In the genomic region with DNA sequence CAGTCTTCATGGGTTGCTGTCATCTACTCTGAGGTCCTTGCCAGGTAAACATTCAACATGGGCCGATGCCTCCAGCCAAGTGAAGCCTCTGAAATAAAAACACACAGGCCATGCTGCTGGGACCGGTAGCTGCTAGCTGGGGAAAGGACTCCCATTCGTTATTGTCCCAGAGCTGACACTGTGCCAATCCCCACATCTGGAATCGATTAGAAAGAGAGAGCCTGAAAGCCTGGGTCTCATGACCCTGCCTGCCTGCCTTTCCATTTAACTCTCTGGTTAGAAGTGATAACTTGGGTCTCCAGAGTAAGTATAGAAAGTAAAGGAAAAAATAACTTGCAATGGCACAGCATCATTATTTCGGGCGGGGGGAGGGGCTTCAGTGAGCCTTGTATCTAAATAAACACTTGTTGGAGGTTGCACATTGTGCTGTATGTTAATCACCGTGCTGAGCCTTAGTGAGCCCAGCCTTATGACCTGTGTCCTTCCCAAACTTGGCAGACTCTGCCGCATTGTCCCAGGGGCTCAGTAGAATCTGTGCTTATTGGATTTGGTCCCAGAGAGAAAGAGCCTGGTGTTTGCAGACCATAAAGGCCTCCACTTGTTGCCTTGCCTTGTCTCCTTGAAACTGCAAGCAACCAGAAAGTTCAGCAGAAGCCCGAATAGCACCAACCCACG, we compare ENCODE assay signal across 9 mouse cellular contexts. TPM values are rescaled to one million over a fixed set of nuclear protein-coding genes. Genes with fewer than 3 reads are reported as not detected.
A peak's percentile ranks its signal among the peaks of the same experiment; 100 is the strongest.
DNase-seq lines count a peak whose midpoint lies in the region; ATAC-seq lines count a peak whose summit lies in the region.
"Had no signal": no experiment of that assay in that cellular context is flagged by ENCODE, and none has a peak within 500 bp of the region (broad histone marks: within the 10 kb centered on the region; RNA-seq: fewer than 3 reads in every experiment).

No protein-coding gene starts in this region.

- H3K27ac ChIP-seq in forebrain, embryonic 11.5 days (ENCODE audit: low read depth, low read length) = no peak overlapping the region
- H3K27ac ChIP-seq: liver, embryonic 15.5 days had no signal

- no peaks in the 10 kb centered on the region for H3K36me3 ChIP-seq in forebrain, embryonic 11.5 days (ENCODE audit: control insufficient read depth, insufficient read depth, low read length)
- H3K36me3 ChIP-seq: liver, embryonic 15.5 days had no signal

- H3K4me2 ChIP-seq in forebrain, embryonic 11.5 days (ENCODE audit: low read depth, low read length, severe bottlenecking) = no peak overlapping the region
- H3K4me2 ChIP-seq: liver, embryonic 15.5 days had no signal

- no peaks in the 10 kb centered on the region for H3K27me3 ChIP-seq in forebrain, embryonic 11.5 days (ENCODE audit: control insufficient read depth, insufficient read depth, low read length)
- H3K27me3 ChIP-seq: liver, embryonic 15.5 days had no signal

- no peaks in the 10 kb centered on the region for H3K4me1 ChIP-seq in forebrain, embryonic 11.5 days (replicated peaks; ENCODE audit: control insufficient read depth, insufficient read depth, low read length)
- H3K4me1 ChIP-seq: liver, embryonic 15.5 days had no signal

- no peak for ATAC-seq in megakaryocyte progenitor cell, adult 5-6 weeks (replicated peaks; ENCODE audit: poor library complexity)
- no peak for ATAC-seq in forebrain, embryonic 11.5 days (replicated peaks; ENCODE audit: low FRiP score)

- no peaks in the 10 kb centered on the region for H3K9me3 ChIP-seq in forebrain, embryonic 11.5 days (ENCODE audit: control insufficient read depth, low read length)
- H3K9me3 ChIP-seq: liver, embryonic 15.5 days had no signal

- no peak overlapping the region for H3K9ac ChIP-seq in forebrain, embryonic 11.5 days (ENCODE audit: low read length)
- H3K9ac ChIP-seq: liver, embryonic 15.5 days had no signal

- peak; percentile 59 for DNase-seq in urinary bladder, postnatal 14 days (ENCODE audit: low spot score)
- no peak for DNase-seq in urinary bladder, adult 2 months (ENCODE audit: low spot score)
- DNase-seq in fibroblast of lung, adult 2 months (ENCODE audit: low read depth) = peak; percentile 83
- DNase-seq in heart, postnatal 4 days = peak; percentile 80
- DNase-seq in lung, postnatal 36 days = peak; percentile 56
- no peak for DNase-seq in forebrain, embryonic 11.5 days (ENCODE audit: low spot score)
- DNase-seq in thymus, postnatal 14 days = no peak

- H3K4me3 ChIP-seq in forebrain, embryonic 11.5 days (ENCODE audit: low read depth, low read length) = no peak overlapping the region
- H3K4me3 ChIP-seq: liver, embryonic 15.5 days had no signal

- 75% methylated on average over 10 of the region's 10 CpGs for WGBS in forebrain, embryonic 11.5 days

RNA-seq across cellular contexts. Expression of gene Tgfbi, which starts 9.0 kb away (rescaled TPM):
- polyA plus RNA-seq in urinary bladder, adult 2 months (2012; rRNA removed) = 151 and 155 TPM in 2 replicates
- 10 to 100 TPM; 20.0 to 24.1 TPM for total RNA-seq in heart, postnatal 4 days (2021)
- total RNA-seq in megakaryocyte progenitor cell, adult 5-6 weeks (2015) = 8.4 and 10.1 TPM in 2 replicates
- 15.4 and 15.7 TPM in 2 replicates for total RNA-seq in megakaryocyte progenitor cell, adult 5-6 weeks (2017)
- 26.1 and 26.2 TPM in 2 replicates for polyA plus RNA-seq in forebrain, embryonic 11.5 days (2014; fragmentation: Nextera tagmentation; extraction: Ambion mirVana)

RNA-seq across cellular contexts. Expression of gene Lect2, which starts 52.1 kb away (rescaled TPM):
- not detected in 2 replicates for polyA plus RNA-seq in urinary bladder, adult 2 months (2012; rRNA removed)
- not detected for total RNA-seq in heart, postnatal 4 days (2021)
- total RNA-seq in megakaryocyte progenitor cell, adult 5-6 weeks (2015) = not detected in 2 replicates
- total RNA-seq in megakaryocyte progenitor cell, adult 5-6 weeks (2017) = not detected in 2 replicates
- not detected in 2 replicates for polyA plus RNA-seq in forebrain, embryonic 11.5 days (2014; fragmentation: Nextera tagmentation; extraction: Ambion mirVana)

Comparison
In these comparisons a context has a peak if more than half of its experiments do, and no peak if none do; other contexts are left out.
1. DNase-seq: peak in urinary bladder, postnatal 14 days (single experiment), fibroblast of lung, adult 2 months (single experiment), heart, postnatal 4 days (single experiment) and lung, postnatal 36 days (single experiment); none in urinary bladder, adult 2 months (single experiment), forebrain, embryonic 11.5 days (single experiment) and thymus, postnatal 14 days (single experiment).